Mouse (Mus musculus) megakaryocyte-erythroid progenitor cell, adult 5-6 weeks (primary cell): ENCODE results near the gene Anln. TPM values are rescaled to one million over a fixed set of nuclear protein-coding genes. Genes with fewer than 3 reads are reported as not detected.
"Not testable (repeated sequence)": the region's sequence is repeated elsewhere in the genome, so short reads cannot be mapped to it uniquely, and the experiment has no call there.

Experiments used
- ATAC-seq: replicated peaks from 2 replicates; pipeline ENCODE4 v1.8.0; 2016; ENCODE audit warnings: mild to moderate bottlenecking, inconsistent platforms; ENCODE audit not compliant: severe bottlenecking, poor library complexity, low FRiP score, low TSS enrichment
- total RNA-seq, 2 experiments: library from RNA; stranded (forward) in 1 of 2; stranded (reverse) in 1 of 2; fragments of 200-1000, 215-1000 nt in 1 of 2; fragments of >200 nt in 1 of 2; fragmentation: Nextera tagmentation in 1 of 2; gene quantifications; 2 replicates each; pipeline ENCODE4 v1.2.3; 2014 to 2017

Gene Anln
- total RNA-seq (2014; fragmentation: Nextera tagmentation) (79.4 and 93.1 TPM in 2 replicates), total RNA-seq (2017) (59.5 and 67.9 TPM in 2 replicates)

DNA sequence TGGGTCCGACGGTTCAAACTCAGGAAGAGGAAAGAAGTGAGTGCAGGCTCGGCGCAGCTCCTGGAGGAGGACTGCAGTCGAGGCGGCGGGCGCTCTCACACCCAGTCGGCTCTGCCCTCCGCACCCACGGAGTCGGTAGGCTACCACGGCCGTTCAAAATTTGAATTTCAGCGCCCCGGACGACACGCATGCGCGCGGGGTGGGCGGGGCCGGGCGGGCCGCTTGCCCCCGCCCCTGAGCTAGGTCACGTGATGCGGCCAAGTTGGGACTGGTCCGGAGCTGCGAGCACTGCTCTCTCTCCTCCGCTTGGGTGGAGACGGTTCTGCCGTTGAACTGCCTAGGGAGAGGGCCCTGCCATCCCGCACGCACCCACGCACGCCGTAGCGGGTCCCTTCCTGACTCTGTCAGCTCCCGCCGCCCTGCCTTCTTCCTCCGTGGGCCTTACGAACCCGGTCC lies at the start of gene Anln:
Gene Anln, minus strand, starts transcription at position 168 of the 456 bp plus-strand sequence.
- ATAC-seq: peak; percentile 90

DNA sequence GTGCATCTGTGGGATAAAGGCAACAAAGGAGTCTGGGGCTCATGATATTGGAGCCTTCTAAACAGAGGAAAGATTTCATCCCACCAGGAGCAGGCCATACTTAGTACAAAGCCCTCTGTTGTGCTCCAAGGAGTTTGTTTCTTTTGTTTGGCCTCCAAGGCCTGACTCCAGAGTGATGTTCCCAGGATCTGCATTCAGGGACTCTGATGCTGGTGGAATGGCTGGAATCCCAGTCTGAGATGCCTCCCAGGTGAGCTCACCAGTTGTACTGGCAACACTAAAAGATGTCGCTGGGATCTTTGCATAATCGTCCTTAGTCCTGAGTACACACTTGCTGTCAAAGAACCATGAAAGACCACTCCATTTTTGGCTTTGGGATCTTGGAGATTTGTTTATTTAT lies 45.1 kb upstream of the Anln start:
- no peak for ATAC-seq

DNA sequence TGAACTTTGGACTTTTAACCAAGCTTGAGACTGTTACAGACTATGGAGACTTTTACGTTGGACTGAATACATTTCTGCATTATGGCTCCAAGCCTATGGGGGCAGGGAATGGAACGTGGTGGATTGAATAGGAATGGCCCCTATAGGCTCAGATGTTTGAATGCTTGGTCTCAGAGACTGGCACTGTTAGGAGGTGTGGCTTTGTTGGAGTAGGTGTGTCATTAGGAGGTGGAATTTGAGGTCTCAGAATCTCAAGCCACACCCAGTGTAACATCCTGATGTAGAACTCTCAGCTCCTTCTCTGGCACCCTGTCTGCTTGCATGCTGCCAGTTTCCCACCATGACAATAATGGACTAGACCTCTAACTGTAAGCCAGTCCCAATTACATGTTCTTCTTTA lies 44.2 kb upstream of the Anln start:
- ATAC-seq: no peak

DNA sequence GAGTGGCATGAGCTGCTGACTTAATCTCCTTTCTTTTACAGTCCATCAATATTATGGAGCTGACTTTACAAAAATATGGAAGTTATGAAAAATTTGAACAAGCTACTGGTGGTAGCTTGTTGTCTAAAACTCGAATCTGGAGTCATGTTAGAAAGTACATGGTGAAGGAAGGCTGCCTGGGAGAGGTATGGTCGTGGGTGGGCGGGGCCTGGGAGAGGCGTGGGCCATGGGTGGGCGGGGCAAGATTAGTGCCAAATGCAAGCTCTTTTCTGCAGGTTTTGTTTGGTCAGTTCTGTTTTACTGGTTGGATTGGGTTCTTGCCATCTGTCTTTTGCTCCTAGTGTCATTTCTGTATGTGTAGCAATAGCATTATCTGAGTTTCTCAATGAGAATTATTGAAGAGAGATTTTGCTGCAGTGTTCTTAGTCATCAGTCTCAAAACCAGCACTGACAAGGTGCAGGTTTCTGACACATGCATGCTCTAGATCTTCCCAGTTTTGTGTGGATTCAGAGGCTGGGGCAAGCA lies 41.4 kb upstream of the Anln start:
- ATAC-seq: peak; percentile 55

DNA sequence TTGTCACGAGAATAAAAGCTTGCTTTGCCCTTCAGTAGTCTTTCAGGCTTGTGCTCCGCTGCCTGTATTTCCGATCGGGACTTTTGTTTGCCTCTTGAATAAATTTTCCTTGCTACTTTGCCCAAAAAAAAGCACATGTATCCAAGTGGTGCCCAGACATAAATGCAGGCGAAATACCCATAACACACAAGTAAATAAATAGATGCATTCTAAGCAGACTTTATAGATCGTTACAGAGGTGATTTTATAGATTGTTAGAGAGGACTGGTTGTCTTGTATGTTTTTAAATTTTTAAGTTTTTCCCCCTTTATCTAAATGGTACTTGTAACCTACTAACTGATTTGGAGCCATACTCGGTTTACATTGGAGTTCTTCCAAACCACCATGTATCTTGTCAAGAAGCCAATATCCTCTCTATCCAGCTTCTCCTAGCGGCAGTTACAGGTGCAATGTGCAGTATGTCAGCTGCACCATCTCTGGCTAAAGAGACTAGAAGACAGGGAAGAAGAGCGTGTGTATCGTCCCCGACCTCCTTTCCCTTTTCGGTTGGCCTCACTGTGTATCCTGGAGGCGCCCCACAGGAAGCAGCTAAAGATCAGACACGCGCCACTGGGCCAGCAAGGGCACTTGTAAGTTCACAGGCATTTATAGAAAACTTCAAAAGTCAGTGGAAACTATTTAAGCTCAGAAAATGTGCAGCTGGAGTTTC lies 40.7 kb upstream of the Anln start:
- ATAC-seq: peak; percentile 86

DNA sequence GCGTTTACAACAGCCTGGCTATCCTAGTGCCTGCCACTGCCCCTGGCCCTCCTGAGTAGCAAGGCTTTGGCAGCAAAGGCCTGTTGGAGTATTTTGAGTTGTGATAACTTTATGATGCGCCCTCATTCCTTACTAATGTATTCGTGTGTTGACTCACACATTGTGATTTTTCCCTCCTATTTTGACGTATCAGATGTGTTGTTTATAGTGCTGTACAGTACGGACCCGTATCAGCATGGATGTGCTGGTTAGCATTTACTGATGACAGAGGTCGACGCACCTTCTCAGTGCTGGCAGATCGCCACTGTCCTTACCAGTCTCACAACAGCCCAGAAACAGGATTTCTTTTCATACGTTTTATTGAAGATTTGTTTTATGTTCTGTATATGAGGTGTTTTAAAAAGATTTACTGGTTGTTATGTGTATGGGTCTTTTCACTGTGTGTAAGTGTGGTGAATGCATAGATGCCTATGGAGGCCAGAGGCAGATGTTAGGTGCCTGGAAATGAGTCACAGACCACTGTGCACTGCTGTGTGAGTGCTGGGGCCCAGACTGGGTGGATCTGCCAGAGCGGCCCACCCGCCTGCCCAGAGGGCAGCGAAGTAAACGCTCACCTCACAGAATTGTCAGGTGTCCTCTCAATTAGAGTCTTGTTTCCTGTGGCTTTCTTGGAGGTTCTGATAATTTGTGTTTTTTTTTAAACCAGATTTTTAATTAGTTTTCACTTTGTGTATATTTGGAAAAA lies 39.9 kb upstream of the Anln start:
- no peak for ATAC-seq

DNA sequence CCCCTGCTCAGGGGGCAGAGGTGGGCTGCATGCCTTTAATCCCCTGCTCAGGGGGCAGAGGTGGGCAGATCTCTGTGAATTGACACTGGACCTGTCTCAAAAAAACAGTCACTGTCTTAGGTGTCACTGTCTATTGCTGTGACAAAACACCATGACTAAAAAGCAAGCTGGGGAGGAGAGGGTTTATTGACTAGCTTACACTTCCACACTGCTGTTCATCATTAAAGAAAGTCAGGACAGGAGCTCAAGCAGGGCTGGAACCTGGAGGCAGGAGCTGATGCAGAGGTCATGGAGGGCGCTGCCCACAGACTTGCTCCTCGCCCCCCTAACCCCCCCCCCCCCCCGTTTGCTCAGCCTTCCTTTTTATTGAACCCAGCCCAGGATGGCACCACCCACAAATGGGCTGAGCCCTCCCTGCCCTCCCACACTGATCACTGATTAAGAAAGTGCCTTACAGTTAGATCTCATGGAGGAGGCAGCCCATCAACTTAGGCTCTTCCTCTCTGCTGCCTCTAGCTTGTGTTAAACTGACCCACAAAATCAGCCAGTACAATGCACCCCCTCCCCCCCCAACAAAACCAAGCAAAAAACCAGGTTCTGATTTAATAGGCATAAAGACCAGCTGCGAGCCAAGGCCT lies 39.2 kb upstream of the Anln start:
- no peak for ATAC-seq

DNA sequence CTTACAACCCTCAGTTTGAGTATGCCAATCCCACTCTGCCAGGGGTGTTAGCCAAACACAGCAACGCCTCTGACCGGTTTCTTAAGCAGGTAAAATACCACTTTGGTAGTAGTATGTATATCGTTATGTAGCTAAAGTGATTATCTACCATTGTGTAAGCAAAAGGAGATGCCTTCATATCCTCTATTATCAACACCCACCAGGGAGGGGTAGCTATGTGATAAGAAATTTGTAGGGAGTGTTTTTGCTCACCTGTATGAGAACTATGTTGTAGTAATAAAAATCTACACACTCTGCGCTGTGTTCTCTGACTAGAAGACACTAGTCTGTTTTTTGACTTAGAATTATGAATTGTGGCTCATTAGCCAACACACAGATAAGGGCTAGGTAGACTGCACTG lies 35.7 kb upstream of the Anln start:
- no peak for ATAC-seq

DNA sequence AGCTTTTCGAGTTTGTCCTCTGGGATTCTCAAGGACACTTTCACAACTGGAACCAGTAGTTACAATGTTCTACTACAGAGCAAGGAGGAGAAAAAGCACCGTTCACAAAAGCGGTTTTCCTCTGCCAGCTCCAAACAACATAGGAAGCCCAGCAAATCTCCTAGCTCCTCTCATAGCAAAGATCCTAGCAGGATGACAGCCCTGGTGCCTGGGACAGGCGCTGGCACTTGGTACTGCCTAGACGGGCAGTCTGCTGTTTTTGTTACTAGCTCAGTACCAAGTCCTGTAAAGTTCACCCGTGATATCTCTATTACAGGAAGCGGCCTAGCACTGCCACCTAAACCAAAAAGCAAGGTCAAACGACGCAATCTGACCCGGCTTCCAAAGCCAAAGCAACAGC lies 35.2 kb upstream of the Anln start:
- ATAC-seq: no peak

DNA sequence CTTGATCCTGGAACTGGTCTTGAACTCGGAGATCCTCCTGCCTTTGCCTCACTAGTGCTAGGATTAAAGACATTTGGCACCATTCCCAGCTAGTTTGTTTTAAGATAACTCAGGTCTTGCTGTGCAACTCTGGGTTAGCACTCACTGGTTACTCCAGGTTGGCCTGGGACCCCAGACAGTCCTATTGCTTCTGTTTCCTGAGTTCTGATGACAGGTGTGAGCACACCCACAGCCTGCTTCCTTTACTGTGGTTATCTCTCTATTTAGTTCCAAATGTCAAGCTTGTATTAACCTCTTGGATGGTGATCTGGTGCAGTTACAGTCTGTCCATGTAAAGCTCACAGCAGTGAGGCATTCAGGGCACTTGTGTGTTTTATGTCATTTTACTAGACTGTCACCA lies 34.5 kb upstream of the Anln start:
- no peak for ATAC-seq

DNA sequence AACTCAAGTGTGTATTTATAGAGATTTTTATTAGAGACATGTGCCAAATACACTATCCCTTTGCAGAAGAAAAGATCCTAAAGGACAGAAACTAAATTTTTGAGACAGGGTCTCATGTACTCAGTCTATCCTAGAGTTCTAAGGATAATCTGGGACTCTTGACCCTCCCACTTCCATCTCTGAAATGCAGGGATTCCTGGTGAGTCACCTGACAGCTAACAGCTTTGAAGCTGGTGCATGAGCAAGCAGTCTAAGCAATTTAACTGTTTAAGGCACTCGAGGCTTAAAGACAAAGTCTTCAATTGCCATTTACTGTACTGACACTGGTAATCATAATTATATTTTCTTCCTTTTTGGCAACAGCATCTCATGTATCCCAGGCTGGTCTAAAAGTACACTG lies 33.6 kb upstream of the Anln start:
- no peak for ATAC-seq

DNA sequence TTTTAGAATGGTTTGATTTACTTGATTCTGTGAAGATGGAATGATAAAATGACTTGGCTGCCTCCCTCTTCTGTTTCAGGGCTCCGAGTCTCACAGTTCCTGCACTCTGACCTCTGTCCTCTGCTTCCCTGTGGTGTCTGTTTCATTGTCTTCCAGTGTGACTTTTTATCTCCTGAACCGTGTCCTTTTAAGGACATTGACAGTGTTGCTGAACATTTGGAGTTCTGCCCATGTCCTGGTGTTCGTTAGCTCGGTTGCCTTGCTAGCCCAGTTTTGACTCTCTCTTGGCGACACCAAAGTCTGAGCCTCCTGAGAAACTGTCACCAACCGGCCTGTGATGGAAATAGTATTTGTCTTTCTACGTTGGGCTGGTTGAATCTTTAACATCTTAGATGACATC lies 31.5 kb upstream of the Anln start:
- ATAC-seq: peak; percentile 32; the same call in 1 of the 2 replicates

DNA sequence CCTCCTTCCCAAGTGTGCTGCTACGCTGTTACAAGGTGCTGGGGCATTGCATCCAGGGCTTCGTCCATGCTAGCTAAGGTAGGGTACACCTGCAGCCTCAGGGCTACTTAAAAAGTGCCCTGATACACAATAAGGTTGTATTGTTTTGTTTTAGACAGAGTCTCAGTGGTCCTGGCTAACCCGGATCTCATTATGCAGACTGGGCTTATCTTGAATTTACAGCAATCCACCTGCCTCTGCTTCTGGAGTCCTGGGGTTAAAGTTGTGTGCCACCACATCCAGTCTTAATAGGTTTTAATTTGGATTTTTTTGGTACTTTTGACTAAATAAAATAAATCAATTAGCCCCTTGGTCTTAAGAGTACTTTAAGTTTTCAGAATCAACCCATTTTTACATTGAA lies 30.9 kb upstream of the Anln start:
- ATAC-seq: peak; percentile 80

DNA sequence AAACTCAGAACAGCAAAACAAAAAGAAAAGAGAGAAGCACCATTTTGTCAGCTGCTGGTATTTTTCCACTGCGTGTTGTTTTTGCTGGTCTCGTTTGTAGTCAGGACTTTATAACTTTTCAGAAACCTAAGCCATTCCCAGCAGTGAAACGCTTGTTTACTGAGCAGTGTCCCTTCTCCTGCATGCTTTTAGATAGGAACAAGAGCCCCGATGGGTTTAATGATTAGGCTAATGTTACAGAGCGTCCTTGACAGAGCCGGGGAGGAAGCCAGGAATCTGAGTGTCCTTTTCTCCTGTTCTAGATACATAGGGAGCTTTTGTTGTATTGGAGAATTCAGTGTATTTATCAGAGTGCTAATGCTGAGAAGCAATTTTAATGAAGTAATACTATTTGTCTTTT lies 28.6 kb upstream of the Anln start:
- no peak for ATAC-seq

DNA sequence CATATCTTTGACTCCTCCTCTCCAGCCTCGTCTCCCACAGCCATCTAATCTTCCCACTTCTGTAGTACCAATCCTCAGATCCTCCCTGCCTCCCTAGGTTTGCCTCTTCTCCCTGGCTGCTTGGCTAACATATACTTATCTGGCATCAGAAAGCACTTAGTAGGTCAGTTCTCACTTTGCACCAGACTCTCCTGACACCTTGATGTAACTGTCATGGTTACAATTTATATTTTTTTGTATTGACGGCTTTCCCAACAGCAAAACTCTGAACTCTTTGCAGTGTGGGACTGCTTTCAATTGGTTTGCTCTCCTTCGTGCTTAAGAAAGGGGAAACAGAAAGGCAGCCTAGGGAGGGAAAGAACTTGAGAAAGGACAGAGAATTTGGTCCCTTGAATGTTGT lies 27.2 kb upstream of the Anln start:
- no peak for ATAC-seq

DNA sequence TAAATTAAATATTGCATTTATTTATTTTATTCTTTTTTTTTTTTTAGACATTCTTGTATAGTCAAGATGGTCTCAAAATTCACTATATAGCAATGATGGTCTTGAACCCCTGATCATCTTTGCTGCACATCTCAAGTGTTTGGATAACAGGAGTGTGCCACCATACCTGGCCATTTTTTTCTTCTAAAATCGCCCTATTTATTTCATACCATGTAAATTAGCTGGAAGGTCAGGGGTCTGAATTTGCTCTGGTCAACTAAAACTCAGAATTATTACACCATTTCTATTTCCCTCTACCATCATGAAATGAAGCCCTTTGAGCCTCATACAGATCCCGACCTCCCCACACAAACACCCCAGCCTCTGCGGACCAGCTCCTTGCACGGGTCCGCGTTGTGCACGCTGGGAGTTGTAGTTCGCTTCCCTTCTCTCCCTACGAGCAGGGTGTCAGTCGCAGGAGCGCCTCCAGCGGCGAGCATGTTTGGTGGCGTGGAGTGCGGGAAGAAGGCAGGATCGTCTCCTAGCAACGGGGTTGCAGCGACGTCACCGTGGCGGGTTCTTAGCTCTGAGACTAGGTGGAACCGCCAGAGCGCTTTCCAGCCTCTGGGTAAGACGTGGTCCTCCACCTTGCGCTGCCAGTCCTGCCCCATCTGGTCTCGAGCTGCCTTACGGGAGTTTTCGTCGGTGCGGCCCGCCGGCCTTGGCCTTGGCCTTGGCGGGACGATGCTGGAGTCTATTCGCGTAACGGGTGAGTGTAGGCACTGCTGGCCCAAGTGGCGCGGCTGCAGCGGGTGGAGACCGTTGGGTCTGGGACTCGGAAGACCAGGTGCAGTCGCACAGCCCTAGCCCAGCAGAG lies 22.2 kb upstream of the Anln start, which contains the start of gene 9530077C05Rik:
Gene 9530077C05Rik, plus strand, starts transcription at position 512 of the 856 bp plus-strand sequence.
- ATAC-seq: peak; percentile 100

DNA sequence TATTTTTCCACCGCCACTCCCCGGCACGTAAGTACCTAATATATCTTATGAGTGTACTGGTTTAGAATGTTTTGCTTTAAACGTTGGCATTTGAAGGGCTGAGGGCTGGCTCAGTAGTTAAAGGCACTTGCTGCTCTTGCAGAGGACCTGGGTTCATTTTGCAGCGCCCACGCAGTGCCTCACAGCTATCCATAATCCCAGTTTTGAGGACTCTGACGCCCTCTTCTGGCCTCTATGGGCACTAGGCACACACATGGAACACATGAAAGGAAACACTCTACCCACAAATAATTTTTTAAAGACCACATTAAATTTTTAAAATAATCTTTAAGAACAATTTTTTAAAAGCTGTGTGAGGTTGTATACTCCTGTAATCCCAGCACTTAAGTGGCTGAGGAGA lies 20.5 kb upstream of the Anln start:
- no peak for ATAC-seq

DNA sequence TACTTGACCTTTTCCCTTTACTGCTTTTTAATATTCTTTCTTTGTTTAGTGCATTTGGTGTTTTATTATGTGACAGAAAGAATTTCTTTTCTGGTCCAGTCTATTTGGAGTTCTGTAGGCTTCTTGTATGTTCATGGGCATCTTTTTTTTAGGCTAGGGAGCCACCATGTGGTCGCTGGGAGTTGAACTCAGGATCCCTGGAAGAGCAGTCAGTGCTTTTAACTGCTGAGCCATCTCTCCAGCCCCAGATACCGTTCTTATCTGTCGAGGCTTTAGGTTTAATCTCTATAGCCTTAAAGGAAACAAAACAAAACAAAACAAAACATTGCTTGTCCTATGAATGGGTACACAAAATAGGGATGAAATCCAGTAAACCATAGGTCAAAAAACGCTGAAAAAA lies 19.4 kb upstream of the Anln start:
- ATAC-seq: not testable (repeated sequence)

DNA sequence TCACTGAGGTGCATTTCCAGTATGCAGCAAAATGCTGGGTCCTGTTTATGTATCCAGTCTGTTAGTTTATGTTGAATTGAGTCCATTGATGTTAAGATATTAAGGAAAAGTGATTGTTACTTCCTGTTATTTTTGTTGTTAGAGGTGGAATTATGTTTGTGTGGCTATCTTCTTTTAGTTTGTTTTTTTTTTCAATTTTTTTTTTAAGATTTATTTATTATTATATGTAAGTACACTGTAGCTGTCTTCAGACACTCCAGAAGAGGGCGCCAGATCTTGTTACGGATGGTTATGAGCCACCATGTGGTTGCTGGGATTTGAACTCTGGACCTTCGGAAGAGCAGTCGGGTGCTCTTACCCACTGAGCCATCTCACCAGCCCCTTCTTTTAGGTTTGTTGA lies 18.6 kb upstream of the Anln start:
- not testable (repeated sequence) for ATAC-seq
